Mouse (Mus musculus): ENCODE data around the gene Ccdc157. TPM values are rescaled to one million over a fixed set of nuclear protein-coding genes. Genes with fewer than 3 reads are reported as not detected.
A peak's percentile ranks its signal among the peaks of the same experiment; 100 is the strongest.
"Not testable (repeated sequence)": the region's sequence is repeated elsewhere in the genome, so short reads cannot be mapped to it uniquely, and the experiment has no call there.

Gene Ccdc157
- polyA plus RNA-seq, 1 experiment: 9.6 TPM

- H3K27ac ChIP-seq (ENCODE audit: insufficient read depth, low read depth, low read length): peak overlapping the region; percentile 52
Measured at GRCm38 (mm10) chr11:4190677-4191076, 30.6 kb upstream of the Ccdc157 start.

GRCm38 (mm10) chr11:4189182-4189581 is 29.1 kb upstream of the Ccdc157 start:
- Histone ChIP-seq H3K4me3 (ENCODE audit: insufficient read depth, low read depth, low read length) (no peak overlapping the region; the same call in 1 of the 2 replicates), H3K27me3 (replicated peaks; ENCODE audit: control insufficient read depth, insufficient read depth, low read length) (no peaks in the 10 kb centered on the region), H3K27ac (ENCODE audit: insufficient read depth, low read depth, low read length) (peak overlapping the region; percentile 97), H3K36me3 (ENCODE audit: control insufficient read depth, insufficient read depth, low read length) (no peaks in the 10 kb centered on the region), H3K4me1 (ENCODE audit: control insufficient read depth, insufficient read depth, low read length) (peaks cover 53% of the 10 kb centered on the region)
- DNase-seq: peak; percentile 93
- WGBS: 45% methylated on average over 6 of the region's 6 CpGs
- TF ChIP-seq CTCF (conservative IDR thresholded peaks at IDR 0.05; ENCODE audit: insufficient read depth, insufficient read length, low read depth, low read length) (no peak), POLR2A (IDR thresholded peaks at IDR 0.05; ENCODE audit: low read depth, low read length) (no peak)

More at GRCm38 (mm10) chr11:4190677-4191076, 30.6 kb upstream of the Ccdc157 start:
- peaks cover 67% of the 10 kb centered on the region for H3K4me1 ChIP-seq (ENCODE audit: control insufficient read depth, insufficient read depth, low read length)
- H3K36me3 ChIP-seq (ENCODE audit: control insufficient read depth, insufficient read depth, low read length): no peaks in the 10 kb centered on the region
- DNase-seq: peak; percentile 50
- no peaks in the 10 kb centered on the region for H3K27me3 ChIP-seq (replicated peaks; ENCODE audit: control insufficient read depth, insufficient read depth, low read length)
- no peak overlapping the region for H3K4me3 ChIP-seq (ENCODE audit: insufficient read depth, low read depth, low read length)
- TF ChIP-seq POLR2A (IDR thresholded peaks at IDR 0.05; ENCODE audit: low read depth, low read length): no peak
- no peak for TF ChIP-seq CTCF (conservative IDR thresholded peaks at IDR 0.05; ENCODE audit: insufficient read depth, insufficient read length, low read depth, low read length)
- 29% methylated on average over 3 of the region's 3 CpGs for WGBS

DNA sequence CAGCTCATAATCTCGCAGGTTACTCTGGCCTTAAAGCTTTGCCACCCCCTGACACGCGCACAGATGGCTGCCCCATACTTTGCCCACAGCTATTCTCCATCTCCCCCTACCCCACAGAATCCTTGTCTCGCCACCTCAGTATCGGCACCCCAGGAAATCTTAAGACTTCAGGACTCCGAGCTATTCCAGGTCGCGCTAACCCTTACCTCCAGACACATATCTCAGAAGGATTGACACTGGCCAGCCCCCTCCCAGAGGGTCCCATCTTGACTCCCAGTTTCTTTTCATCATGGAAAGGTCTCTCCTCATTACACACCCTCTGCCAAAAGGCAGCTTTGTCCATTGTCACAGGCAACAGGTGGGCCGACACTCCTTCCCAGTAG is 27.2 kb upstream of the Ccdc157 start:
- peak overlapping the region; percentile 91 for H3K4me3 ChIP-seq (ENCODE audit: insufficient read depth, low read depth, low read length)
- H3K27me3 ChIP-seq (replicated peaks; ENCODE audit: control insufficient read depth, insufficient read depth, low read length): no peaks in the 10 kb centered on the region
- H3K27ac ChIP-seq (ENCODE audit: insufficient read depth, low read depth, low read length): peak overlapping the region; percentile 97
- peaks cover 38% of the 10 kb centered on the region for H3K4me1 ChIP-seq (ENCODE audit: control insufficient read depth, insufficient read depth, low read length)
- TF ChIP-seq POLR2A (IDR thresholded peaks at IDR 0.05; ENCODE audit: low read depth, low read length): no peak
- TF ChIP-seq CTCF (conservative IDR thresholded peaks at IDR 0.05; ENCODE audit: insufficient read depth, insufficient read length, low read depth, low read length): no peak
- no peaks in the 10 kb centered on the region for H3K36me3 ChIP-seq (ENCODE audit: control insufficient read depth, insufficient read depth, low read length)
- 9% methylated on average over 9 of the region's 9 CpGs for WGBS
- DNase-seq: no peak

- H3K27ac ChIP-seq (ENCODE audit: insufficient read depth, low read depth, low read length): peak within 1 kb of the TSS; percentile 97
- peaks cover 32% of the 10 kb centered on the region for H3K4me1 ChIP-seq (ENCODE audit: control insufficient read depth, insufficient read depth, low read length)
- H3K4me3 ChIP-seq (ENCODE audit: insufficient read depth, low read depth, low read length): peak within 1 kb of the TSS; percentile 91
- no peaks in the 10 kb centered on the region for H3K36me3 ChIP-seq (ENCODE audit: control insufficient read depth, insufficient read depth, low read length)
- WGBS: under 1% methylated on average over 71 of the region's 71 CpGs
- TF ChIP-seq POLR2A (IDR thresholded peaks at IDR 0.05; ENCODE audit: low read depth, low read length): peak; percentile 50
- no peak for TF ChIP-seq CTCF (conservative IDR thresholded peaks at IDR 0.05; ENCODE audit: insufficient read depth, insufficient read length, low read depth, low read length)
- peak; percentile 99 for DNase-seq
- H3K27me3 ChIP-seq (replicated peaks; ENCODE audit: control insufficient read depth, insufficient read depth, low read length): no peaks in the 10 kb centered on the region
Measured at GRCm38 (mm10) chr11:4186486-4187317, 26.6 kb upstream of the Ccdc157 start, which contains the start of gene Tbc1d10a. Gene Tbc1d10a (plus strand): TSS chr11:4186789.

GRCm38 (mm10) chr11:4185480-4185879 is 25.4 kb upstream of the Ccdc157 start:
- H3K4me1 ChIP-seq (ENCODE audit: control insufficient read depth, insufficient read depth, low read length): peaks cover 23% of the 10 kb centered on the region
- not testable (repeated sequence) for H3K27ac ChIP-seq (ENCODE audit: insufficient read depth, low read depth, low read length); DNase-seq; H3K4me3 ChIP-seq (ENCODE audit: insufficient read depth, low read depth, low read length); H3K27me3 ChIP-seq (replicated peaks; ENCODE audit: control insufficient read depth, insufficient read depth, low read length); H3K36me3 ChIP-seq (ENCODE audit: control insufficient read depth, insufficient read depth, low read length)
- WGBS: 87% methylated on average over 6 of the region's 6 CpGs

- H3K4me1 ChIP-seq (ENCODE audit: control insufficient read depth, insufficient read depth, low read length): peaks cover 15% of the 10 kb centered on the region; the same call in 1 of the 2 replicates
- no peaks in the 10 kb centered on the region for H3K27me3 ChIP-seq (replicated peaks; ENCODE audit: control insufficient read depth, insufficient read depth, low read length)
- H3K27ac ChIP-seq (ENCODE audit: insufficient read depth, low read depth, low read length): no peak overlapping the region
- no peak overlapping the region for H3K4me3 ChIP-seq (ENCODE audit: insufficient read depth, low read depth, low read length)
- DNase-seq: peak; percentile 35
- 59% methylated on average over 4 of the region's 4 CpGs for WGBS
- peak; percentile 33; the same call in 1 of the 2 replicates for TF ChIP-seq CTCF (conservative IDR thresholded peaks at IDR 0.05; ENCODE audit: insufficient read depth, insufficient read length, low read depth, low read length)
- TF ChIP-seq POLR2A (IDR thresholded peaks at IDR 0.05; ENCODE audit: low read depth, low read length): no peak
- no peaks in the 10 kb centered on the region for H3K36me3 ChIP-seq (ENCODE audit: control insufficient read depth, insufficient read depth, low read length)
Measured at GRCm38 (mm10) chr11:4184251-4184952, 24.3 kb upstream of the Ccdc157 start.

GRCm38 (mm10) chr11:4183511-4183910 is 23.4 kb upstream of the Ccdc157 start:
- peak; percentile 69 for DNase-seq
- Histone ChIP-seq H3K27ac (ENCODE audit: insufficient read depth, low read depth, low read length) (peak overlapping the region; percentile 19), H3K36me3 (ENCODE audit: control insufficient read depth, insufficient read depth, low read length) (no peaks in the 10 kb centered on the region; the same call in 1 of the 2 replicates), H3K4me1 (ENCODE audit: control insufficient read depth, insufficient read depth, low read length) (peaks cover 10% of the 10 kb centered on the region; the same call in 1 of the 2 replicates), H3K27me3 (replicated peaks; ENCODE audit: control insufficient read depth, insufficient read depth, low read length) (no peaks in the 10 kb centered on the region), H3K4me3 (ENCODE audit: insufficient read depth, low read depth, low read length) (no peak overlapping the region)
- TF ChIP-seq POLR2A (IDR thresholded peaks at IDR 0.05; ENCODE audit: low read depth, low read length) (no peak), CTCF (conservative IDR thresholded peaks at IDR 0.05; ENCODE audit: insufficient read depth, insufficient read length, low read depth, low read length) (no peak)

All from kidney, adult 2 months (tissue).